ENCODE assay signal across 8 mouse cellular contexts in genomic region chr7:19319906-19320305, GRCm38 (mm10). TPM values are rescaled to one million over a fixed set of nuclear protein-coding genes. Genes with fewer than 3 reads are reported as not detected.
DNase-seq lines count a peak whose midpoint lies in the region; ATAC-seq and TF ChIP-seq lines count a peak whose summit lies in the region.

No protein-coding gene starts in this region.

- peak overlapping the region; percentile 87 for H3K4me2 ChIP-seq in embryonic facial prominence, embryonic 14.5 days (ENCODE audit: low read depth, low read length)
- peak overlapping the region; percentile 89 for H3K4me2 ChIP-seq in limb, embryonic 14.5 days (replicated peaks; ENCODE audit: low read depth, low read length, severe bottlenecking)
- peak overlapping the region; percentile 80 for H3K4me2 ChIP-seq in midbrain, embryonic 16.5 days (ENCODE audit: low read length)

- H3K4me1 ChIP-seq in bone marrow, adult 2 months (ENCODE audit: control insufficient read depth, insufficient read depth, low read length) = peaks cover 17% of the 10 kb centered on the region
- peaks cover 9% of the 10 kb centered on the region; the same call in 1 of the 2 replicates for H3K4me1 ChIP-seq in embryonic facial prominence, embryonic 14.5 days (ENCODE audit: control insufficient read depth, insufficient read depth, low read length)
- peaks cover 9% of the 10 kb centered on the region; the same call in 1 of the 2 replicates for H3K4me1 ChIP-seq in limb, embryonic 14.5 days (ENCODE audit: control insufficient read depth, insufficient read depth, low read length)
- H3K4me1 ChIP-seq in midbrain, embryonic 16.5 days (ENCODE audit: control insufficient read depth, insufficient read depth, low read length) = peaks cover 12% of the 10 kb centered on the region
- peaks cover 23% of the 10 kb centered on the region; the same call in 1 of the 2 replicates for H3K4me1 ChIP-seq in spleen, adult 2 months (ENCODE audit: control insufficient read depth, insufficient read depth, insufficient read length)

- no peaks in the 10 kb centered on the region for H3K36me3 ChIP-seq in embryonic facial prominence, embryonic 14.5 days (ENCODE audit: control insufficient read depth, insufficient read depth, low read length)
- no peaks in the 10 kb centered on the region for H3K36me3 ChIP-seq in limb, embryonic 14.5 days (ENCODE audit: control insufficient read depth, insufficient read depth, low read length)
- no peaks in the 10 kb centered on the region for H3K36me3 ChIP-seq in midbrain, embryonic 16.5 days (ENCODE audit: control insufficient read depth, insufficient read depth, low read length)
- H3K36me3 ChIP-seq in spleen, adult 2 months (ENCODE audit: control insufficient read depth, insufficient read depth, low read length) = no peaks in the 10 kb centered on the region

- ATAC-seq in embryonic facial prominence, embryonic 14.5 days (ENCODE audit: low read depth) = peak; percentile 95
- ATAC-seq in limb, embryonic 14.5 days (ENCODE audit: low FRiP score, low read depth) = peak; percentile 97
- peak; percentile 94 for ATAC-seq in midbrain, embryonic 16.5 days

- peak overlapping the region; percentile 34; the same call in 1 of the 2 replicates for H3K27ac ChIP-seq in bone marrow, adult 2 months (ENCODE audit: control insufficient read depth, insufficient read depth, low read depth, low read length, poor library complexity)
- no peak overlapping the region; the same call in 1 of the 2 replicates for H3K27ac ChIP-seq in embryonic facial prominence, embryonic 14.5 days (replicated peaks; ENCODE audit: low read depth, low read length)
- peak overlapping the region; percentile 52 for H3K27ac ChIP-seq in limb, embryonic 14.5 days (replicated peaks; ENCODE audit: low read depth, low read length)
- H3K27ac ChIP-seq in midbrain, embryonic 16.5 days (ENCODE audit: low read length) = peak overlapping the region; percentile 63
- no peak overlapping the region for H3K27ac ChIP-seq in spleen, adult 2 months (ENCODE audit: insufficient read depth, low read length)

- no peaks in the 10 kb centered on the region for H3K9me3 ChIP-seq in embryonic facial prominence, embryonic 14.5 days (ENCODE audit: control insufficient read depth, low read length)
- H3K9me3 ChIP-seq in limb, embryonic 14.5 days (ENCODE audit: control insufficient read depth, low read length) = no peaks in the 10 kb centered on the region
- H3K9me3 ChIP-seq in midbrain, embryonic 16.5 days (replicated peaks; ENCODE audit: control insufficient read depth, low read length, poor library complexity, severe bottlenecking) = no peaks in the 10 kb centered on the region

- H3K4me3 ChIP-seq in bone marrow, adult 2 months (replicated peaks; ENCODE audit: control insufficient read depth, low read depth, low read length) = peak overlapping the region; percentile 41
- peak overlapping the region; percentile 53 for H3K4me3 ChIP-seq in embryonic facial prominence, embryonic 14.5 days (ENCODE audit: low read depth, low read length)
- peak overlapping the region; percentile 42 for H3K4me3 ChIP-seq in limb, embryonic 14.5 days (replicated peaks; ENCODE audit: low read length)
- peak overlapping the region; percentile 60 for H3K4me3 ChIP-seq in midbrain, embryonic 16.5 days (ENCODE audit: low read depth, low read length)
- H3K4me3 ChIP-seq in spleen, adult 2 months (ENCODE audit: extremely low read depth, insufficient read depth, insufficient read length) = peak overlapping the region; percentile 50

- TF ChIP-seq CTCF in bone marrow, adult 2 months (IDR thresholded peaks at IDR 0.05; ENCODE audit: control insufficient read depth, insufficient read depth, low read length) = no peak
- TF ChIP-seq CTCF in spleen, adult 2 months (IDR thresholded peaks at IDR 0.05; ENCODE audit: extremely low read depth, insufficient read depth, insufficient read length, insufficient replicate concordance) = peak; percentile 4; the same call in 1 of the 2 replicates

- H3K27me3 ChIP-seq in embryonic facial prominence, embryonic 14.5 days (replicated peaks; ENCODE audit: control insufficient read depth, insufficient read depth, low read length) = peaks cover 5% of the 10 kb centered on the region
- H3K27me3 ChIP-seq in limb, embryonic 14.5 days (ENCODE audit: control insufficient read depth, insufficient read depth, low read length) = no peaks in the 10 kb centered on the region
- peaks cover 2% of the 10 kb centered on the region; the same call in 1 of the 2 replicates for H3K27me3 ChIP-seq in midbrain, embryonic 16.5 days (ENCODE audit: control insufficient read depth, insufficient read depth, low read depth, low read length)
- H3K27me3 ChIP-seq in spleen, adult 2 months (ENCODE audit: control insufficient read depth, insufficient read depth, low read length) = no peaks in the 10 kb centered on the region

- 0 out of 2 replicates have a peak, but pooled peaks have one; percentile 44 for TF ChIP-seq POLR2A in bone marrow, adult 2 months (IDR thresholded peaks at IDR 0.05; ENCODE audit: borderline replicate concordance, control insufficient read depth, low read depth, low read length)
- TF ChIP-seq POLR2A in limb, embryonic 14.5 days (IDR thresholded peaks at IDR 0.05; ENCODE audit: borderline replicate concordance, extremely low read depth, insufficient read depth, insufficient read length) = no peak
- TF ChIP-seq POLR2A in spleen, adult 2 months (IDR thresholded peaks at IDR 0.05; ENCODE audit: low read depth, low read length) = no peak

- under 1% methylated on average over 41 of the region's 41 CpGs for WGBS in bone marrow, adult 2 months
- WGBS in embryonic facial prominence, embryonic 14.5 days = 0% methylated on average over 20 of the region's 41 CpGs
- 3% methylated on average over 37 of the region's 41 CpGs for WGBS in limb, embryonic 14.5 days
- under 1% methylated on average over 38 of the region's 41 CpGs for WGBS in midbrain, embryonic 16.5 days
- 1% methylated on average over 39 of the region's 41 CpGs for WGBS in spleen, adult 2 months

- DNase-seq in A20 (ENCODE audit: low read depth, low spot score) = peak; percentile 95
- peak; percentile 97 for DNase-seq in embryonic facial prominence, embryonic 14.5 days (ENCODE audit: low spot score)
- peak; percentile 94 for DNase-seq in heart, adult 8-10 months (ENCODE audit: low spot score)
- peak; percentile 95 for DNase-seq in kidney, adult 8-10 months
- peak; percentile 95 for DNase-seq in limb, embryonic 14.5 days (ENCODE audit: low spot score)
- DNase-seq in spleen, adult 2 months (ENCODE audit: low read depth in 1 of 2, low spot score in 2 of 2) = peak; percentile 92 to 94

- H3K9ac ChIP-seq in embryonic facial prominence, embryonic 14.5 days (ENCODE audit: low read depth, low read length) = peak overlapping the region; percentile 73
- peak overlapping the region; percentile 55 for H3K9ac ChIP-seq in limb, embryonic 14.5 days (ENCODE audit: low read depth, low read length, severe bottlenecking)
- peak overlapping the region; percentile 74 for H3K9ac ChIP-seq in midbrain, embryonic 16.5 days (ENCODE audit: low read depth, low read length)

RNA-seq across cellular contexts. Expression of gene Fosb, which starts 10.1 kb away (rescaled TPM):
- 0.50 and 1.1 TPM in 2 replicates for polyA plus RNA-seq in bone marrow, adult 2 months (2011; ENCODE audit: insufficient read depth, insufficient read length, low replicate concordance, missing spikeins)
- polyA plus RNA-seq in embryonic facial prominence, embryonic 14.5 days (2014; fragmentation: Nextera tagmentation; extraction: Ambion mirVana) = 0.15 and 0.28 TPM in 2 replicates
- total RNA-seq in heart, adult 8-10 months (2022) = 1 to 10 TPM; 1.2 to 9.8 (median 5.1) TPM
- polyA plus RNA-seq in limb, embryonic 14.5 days (2012; rRNA removed) = 0.69 and 0.88 TPM in 2 replicates
- 0.14 and 0.28 TPM in 2 replicates for polyA plus RNA-seq in limb, embryonic 14.5 days (2014; fragmentation: Nextera tagmentation; extraction: Ambion mirVana)
- polyA plus RNA-seq in midbrain, embryonic 16.5 days (2015; fragmentation: Nextera tagmentation; extraction: Ambion mirVana) = 0.06 TPM in 2 replicates
- polyA plus RNA-seq in spleen, adult 2 months (2012; rRNA removed) = 1.6 and 1.9 TPM in 2 replicates

RNA-seq across cellular contexts. Expression of gene Ercc1, which starts 24.7 kb away (rescaled TPM):
- 19.2 and 31.3 TPM in 2 replicates for polyA plus RNA-seq in bone marrow, adult 2 months (2011; ENCODE audit: insufficient read depth, insufficient read length, low replicate concordance, missing spikeins)
- polyA plus RNA-seq in embryonic facial prominence, embryonic 14.5 days (2014; fragmentation: Nextera tagmentation; extraction: Ambion mirVana) = 64.0 and 75.1 TPM in 2 replicates
- total RNA-seq in heart, adult 8-10 months (2022) = 10 to 100 TPM; 39.8 to 46.9 (median 44.4) TPM
- polyA plus RNA-seq in limb, embryonic 14.5 days (2012; rRNA removed) = 72.3 and 93.5 TPM in 2 replicates
- 74.3 and 86.1 TPM in 2 replicates for polyA plus RNA-seq in limb, embryonic 14.5 days (2014; fragmentation: Nextera tagmentation; extraction: Ambion mirVana)
- polyA plus RNA-seq in midbrain, embryonic 16.5 days (2015; fragmentation: Nextera tagmentation; extraction: Ambion mirVana) = 80.1 and 82.4 TPM in 2 replicates
- polyA plus RNA-seq in spleen, adult 2 months (2012; rRNA removed) = 28.2 and 29.9 TPM in 2 replicates

RNA-seq across cellular contexts. Expression of gene Rtn2, which starts 37.5 kb away (rescaled TPM):
- polyA plus RNA-seq in bone marrow, adult 2 months (2011; ENCODE audit: insufficient read depth, insufficient read length, low replicate concordance, missing spikeins) = 0.92 and 2.3 TPM in 2 replicates
- polyA plus RNA-seq in embryonic facial prominence, embryonic 14.5 days (2014; fragmentation: Nextera tagmentation; extraction: Ambion mirVana) = 53.7 and 57.0 TPM in 2 replicates
- total RNA-seq in heart, adult 8-10 months (2022) = 100 to 1,000 TPM; 137 to 160 (median 149) TPM
- polyA plus RNA-seq in limb, embryonic 14.5 days (2012; rRNA removed) = 44.3 and 59.4 TPM in 2 replicates
- 22.5 and 30.6 TPM in 2 replicates for polyA plus RNA-seq in limb, embryonic 14.5 days (2014; fragmentation: Nextera tagmentation; extraction: Ambion mirVana)
- polyA plus RNA-seq in midbrain, embryonic 16.5 days (2015; fragmentation: Nextera tagmentation; extraction: Ambion mirVana) = 111 and 114 TPM in 2 replicates
- polyA plus RNA-seq in spleen, adult 2 months (2012; rRNA removed) = 7.7 and 9.1 TPM in 2 replicates

RNA-seq across cellular contexts. Expression of gene Cd3eap, which starts 39.4 kb away (rescaled TPM):
- 11.7 and 13.7 TPM in 2 replicates for polyA plus RNA-seq in bone marrow, adult 2 months (2011; ENCODE audit: insufficient read depth, insufficient read length, low replicate concordance, missing spikeins)
- 18.8 and 21.6 TPM in 2 replicates for polyA plus RNA-seq in embryonic facial prominence, embryonic 14.5 days (2014; fragmentation: Nextera tagmentation; extraction: Ambion mirVana)
- total RNA-seq in heart, adult 8-10 months (2022) = 10 to 100 TPM in 1 of 4 experiments, 1 to 10 TPM in 3; 8.8 to 12.7 (median 9.4) TPM
- polyA plus RNA-seq in limb, embryonic 14.5 days (2012; rRNA removed) = 13.7 and 19.4 TPM in 2 replicates
- 25.2 and 28.7 TPM in 2 replicates for polyA plus RNA-seq in limb, embryonic 14.5 days (2014; fragmentation: Nextera tagmentation; extraction: Ambion mirVana)
- 24.1 and 24.6 TPM in 2 replicates for polyA plus RNA-seq in midbrain, embryonic 16.5 days (2015; fragmentation: Nextera tagmentation; extraction: Ambion mirVana)
- 5.8 and 5.9 TPM in 2 replicates for polyA plus RNA-seq in spleen, adult 2 months (2012; rRNA removed)

RNA-seq across cellular contexts. Expression of gene Ppp1r13l, which starts 39.6 kb away (rescaled TPM):
- polyA plus RNA-seq in bone marrow, adult 2 months (2011; ENCODE audit: insufficient read depth, insufficient read length, low replicate concordance, missing spikeins) = 1.7 and 4.0 TPM in 2 replicates
- 11.2 and 11.6 TPM in 2 replicates for polyA plus RNA-seq in embryonic facial prominence, embryonic 14.5 days (2014; fragmentation: Nextera tagmentation; extraction: Ambion mirVana)
- 10 to 100 TPM; 31.6 to 66.7 (median 47.6) TPM for total RNA-seq in heart, adult 8-10 months (2022)
- 33.8 and 39.3 TPM in 2 replicates for polyA plus RNA-seq in limb, embryonic 14.5 days (2012; rRNA removed)
- 15.3 and 16.8 TPM in 2 replicates for polyA plus RNA-seq in limb, embryonic 14.5 days (2014; fragmentation: Nextera tagmentation; extraction: Ambion mirVana)
- 2.0 and 2.8 TPM in 2 replicates for polyA plus RNA-seq in midbrain, embryonic 16.5 days (2015; fragmentation: Nextera tagmentation; extraction: Ambion mirVana)
- 2.2 and 2.5 TPM in 2 replicates for polyA plus RNA-seq in spleen, adult 2 months (2012; rRNA removed)

Comparison
In these comparisons a context has a peak if more than half of its experiments do, and no peak if none do; other contexts are left out.
1. H3K27ac ChIP-seq: peak in bone marrow, adult 2 months (single experiment), limb, embryonic 14.5 days (single experiment) and midbrain, embryonic 16.5 days (single experiment); none in embryonic facial prominence, embryonic 14.5 days (single experiment) and spleen, adult 2 months (single experiment).
2. Peak in every context shown above with its lines, with median percentiles within 50 percentile points of each other: DNase-seq, H3K4me3 ChIP-seq, ATAC-seq, H3K4me2 ChIP-seq and H3K9ac ChIP-seq.